Mouse (Mus musculus) limb, embryonic 15.5 days (tissue): Measurements from ENCODE around the gene Dpysl4. TPM values are rescaled to one million over a fixed set of nuclear protein-coding genes. Genes with fewer than 3 reads are reported as not detected.
A peak's percentile ranks its signal among the peaks of the same experiment; 100 is the strongest.

Experiments used
- ATAC-seq: fragments of 200-750 bp; cut with Nextera tagmentation; 2 replicates; pipeline ENCODE4 v1.8.0; 2017; ENCODE audit warnings: low read depth, moderate TSS enrichment; ENCODE audit not compliant: insufficient number of reproducible peaks, low FRiP score, low TSS enrichment
- H3K27ac ChIP-seq: fragments of 300-500 bp; sonication (generic); 2 replicates; pipeline ENCODE4 v1.5.1; 2015; ENCODE audit warnings: moderate library complexity, mild to moderate bottlenecking, inconsistent platforms
- H3K27me3 ChIP-seq: fragments of 300-500 bp; sonication (generic); 2 replicates; pipeline ENCODE4 v1.6.1; 2015; ENCODE audit warnings: inconsistent platforms
- H3K36me3 ChIP-seq: fragments of 300-500 bp; sonication (generic); 2 replicates; pipeline ENCODE4 v1.6.1; 2015; ENCODE audit warnings: inconsistent platforms
- H3K4me1 ChIP-seq: fragments of 300-500 bp; sonication (generic); 2 replicates; pipeline ENCODE4 v1.6.1; 2015; ENCODE audit warnings: inconsistent platforms
- H3K4me2 ChIP-seq: fragments of 300-500 bp; sonication (generic); 2 replicates; pipeline ENCODE4 v1.6.1; 2015; ENCODE audit warnings: mild to moderate bottlenecking, inconsistent platforms
- H3K4me3 ChIP-seq: fragments of 300-500 bp; sonication (generic); 2 replicates; pipeline ENCODE4 v1.5.1; 2015; ENCODE audit warnings: mild to moderate bottlenecking, inconsistent platforms
- H3K9ac ChIP-seq: fragments of 300-500 bp; sonication (generic); 2 replicates; pipeline ENCODE4 v1.6.1; 2015; ENCODE audit warnings: inconsistent platforms
- H3K9me3 ChIP-seq: fragments of 300-500 bp; sonication (generic); 2 replicates; pipeline ENCODE4 v1.6.1; 2016; ENCODE audit warnings: inconsistent platforms
- WGBS: fragments of 180-500 bp; shearing (Covaris S2); methylation state at CpG from one replicate; pipeline ENCODE4 v1.1.7; 2015; 5-methylcytosine and 5-hydroxymethylcytosine counted together
- polyA plus RNA-seq: library from polyadenylated mRNA; unstranded; fragments of >200 nt; fragmentation: Nextera tagmentation; extraction: Ambion mirVana; gene quantifications from 2 replicates; pipeline ENCODE4 v1.2.1, GENCODE M21; 2015

The Dpysl4 gene
- polyA plus RNA-seq = 14.8 and 15.7 TPM in 2 replicates

GRCm38 (mm10) chr7:139085629-139086194 is at the start of gene Dpysl4:
Gene Dpysl4 (plus strand): TSS chr7:139086001.
- 0 out of 2 replicates have a peak within 1 kb of the TSS, but pooled peaks have one; percentile 22 for H3K27ac ChIP-seq
- WGBS = 7% methylated on average over 32 of the region's 32 CpGs
- ATAC-seq = peak; percentile 73

GRCm38 (mm10) chr7:139063406-139063805 is 22.4 kb upstream of the Dpysl4 start:
- peaks cover 10% of the 10 kb centered on the region for H3K27me3 ChIP-seq
- H3K4me2 ChIP-seq = no peak overlapping the region
- no peak for ATAC-seq
- 60% methylated on average over 4 of the region's 4 CpGs for WGBS
- H3K9me3 ChIP-seq = no peaks in the 10 kb centered on the region
- no peak overlapping the region for H3K27ac ChIP-seq
- no peak overlapping the region for H3K9ac ChIP-seq
- no peaks in the 10 kb centered on the region for H3K4me1 ChIP-seq
- no peaks in the 10 kb centered on the region for H3K36me3 ChIP-seq
- H3K4me3 ChIP-seq = no peak overlapping the region

More at GRCm38 (mm10) chr7:139085629-139086194, at the start of gene Dpysl4:
- Histone ChIP-seq H3K9me3 (no peaks in the 10 kb centered on the region), H3K36me3 (no peaks in the 10 kb centered on the region; the same call in 1 of the 2 replicates), H3K9ac (peak within 1 kb of the TSS; percentile 56), H3K4me1 (peaks cover 22% of the 10 kb centered on the region), H3K4me2 (peak within 1 kb of the TSS; percentile 87), H3K4me3 (peak within 1 kb of the TSS; percentile 65), H3K27me3 (peaks cover 39% of the 10 kb centered on the region)

- no peak for ATAC-seq
- no peaks in the 10 kb centered on the region for H3K9me3 ChIP-seq
- 0% methylated on average over 2 of the region's 2 CpGs for WGBS
These were observed 17.6 kb upstream of the Dpysl4 start for GRCm38 (mm10) chr7:139068182-139068623.

GRCm38 (mm10) chr7:139074189-139074588 is 11.6 kb upstream of the Dpysl4 start:
- peaks cover 22% of the 10 kb centered on the region for H3K4me1 ChIP-seq
- no peaks in the 10 kb centered on the region for H3K36me3 ChIP-seq
- H3K27me3 ChIP-seq = no peaks in the 10 kb centered on the region
- H3K4me3 ChIP-seq = no peak overlapping the region
- no peak overlapping the region for H3K4me2 ChIP-seq
- no peak for ATAC-seq
- H3K9me3 ChIP-seq = no peaks in the 10 kb centered on the region
- no peak overlapping the region for H3K27ac ChIP-seq
- no peak overlapping the region for H3K9ac ChIP-seq
- WGBS = 18% methylated on average over 6 of the region's 6 CpGs

More at GRCm38 (mm10) chr7:139068182-139068623, 17.6 kb upstream of the Dpysl4 start:
- Histone ChIP-seq H3K4me1 (no peaks in the 10 kb centered on the region), H3K9ac (no peak overlapping the region), H3K27me3 (peaks cover 10% of the 10 kb centered on the region), H3K4me3 (no peak overlapping the region), H3K4me2 (no peak overlapping the region), H3K36me3 (no peaks in the 10 kb centered on the region), H3K27ac (no peak overlapping the region)

GRCm38 (mm10) chr7:139075054-139075794 is 10.6 kb upstream of the Dpysl4 start:
- 48% methylated on average over 14 of the region's 14 CpGs for WGBS
- no peaks in the 10 kb centered on the region for H3K27me3 ChIP-seq
- H3K27ac ChIP-seq = no peak overlapping the region
- H3K9me3 ChIP-seq = no peaks in the 10 kb centered on the region
- no peak overlapping the region for H3K4me3 ChIP-seq
- H3K4me1 ChIP-seq = peaks cover 22% of the 10 kb centered on the region
- no peaks in the 10 kb centered on the region for H3K36me3 ChIP-seq
- no peak for ATAC-seq
- no peak overlapping the region for H3K9ac ChIP-seq
- H3K4me2 ChIP-seq = no peak overlapping the region

- Histone ChIP-seq H3K4me3 (no peak overlapping the region), H3K4me2 (no peak overlapping the region), H3K27me3 (no peaks in the 10 kb centered on the region), H3K36me3 (no peaks in the 10 kb centered on the region), H3K9me3 (no peaks in the 10 kb centered on the region), H3K27ac (peak overlapping the region; percentile 27), H3K9ac (no peak overlapping the region), H3K4me1 (peaks cover 22% of the 10 kb centered on the region)
- 20% methylated on average over 7 of the region's 7 CpGs for WGBS
- peak; percentile 30; the same call in 1 of the 2 replicates for ATAC-seq
These were observed 8.5 kb upstream of the Dpysl4 start for GRCm38 (mm10) chr7:139077283-139077682.

GRCm38 (mm10) chr7:139078181-139078580 is 7.6 kb upstream of the Dpysl4 start:
- Histone ChIP-seq H3K4me2 (no peak overlapping the region), H3K4me3 (no peak overlapping the region), H3K9ac (no peak overlapping the region), H3K36me3 (no peaks in the 10 kb centered on the region), H3K27me3 (no peaks in the 10 kb centered on the region), H3K4me1 (peaks cover 22% of the 10 kb centered on the region), H3K9me3 (no peaks in the 10 kb centered on the region), H3K27ac (peak overlapping the region; percentile 27; the same call in 1 of the 2 replicates)
- 48% methylated on average over 6 of the region's 6 CpGs for WGBS
- no peak for ATAC-seq

GRCm38 (mm10) chr7:139079141-139079540 is 6.7 kb upstream of the Dpysl4 start:
- Histone ChIP-seq H3K27me3 (no peaks in the 10 kb centered on the region), H3K36me3 (no peaks in the 10 kb centered on the region), H3K4me3 (no peak overlapping the region), H3K4me2 (no peak overlapping the region), H3K27ac (no peak overlapping the region), H3K9me3 (no peaks in the 10 kb centered on the region), H3K4me1 (peaks cover 22% of the 10 kb centered on the region), H3K9ac (no peak overlapping the region)
- no peak for ATAC-seq
- WGBS = 75% methylated on average over 7 of the region's 7 CpGs

GRCm38 (mm10) chr7:139080714-139081113 is 5.1 kb upstream of the Dpysl4 start:
- Histone ChIP-seq H3K27me3 (peaks cover 13% of the 10 kb centered on the region), H3K9me3 (no peaks in the 10 kb centered on the region), H3K4me3 (no peak overlapping the region), H3K4me1 (peaks cover 20% of the 10 kb centered on the region), H3K36me3 (no peaks in the 10 kb centered on the region), H3K9ac (no peak overlapping the region), H3K27ac (no peak overlapping the region), H3K4me2 (no peak overlapping the region)
- WGBS = 66% methylated on average over 4 of the region's 4 CpGs
- no peak for ATAC-seq

- WGBS = 55% methylated on average over 5 of the region's 5 CpGs
These were observed 4.6 kb upstream of the Dpysl4 start for GRCm38 (mm10) chr7:139081158-139081557.

GRCm38 (mm10) chr7:139082281-139082680 is 3.5 kb upstream of the Dpysl4 start:
- no peaks in the 10 kb centered on the region for H3K36me3 ChIP-seq
- peaks cover 28% of the 10 kb centered on the region for H3K27me3 ChIP-seq
- no peak overlapping the region for H3K4me3 ChIP-seq
- H3K9me3 ChIP-seq = no peaks in the 10 kb centered on the region
- ATAC-seq = no peak
- peaks cover 30% of the 10 kb centered on the region for H3K4me1 ChIP-seq
- 77% methylated on average over 8 of the region's 8 CpGs for WGBS
- no peak overlapping the region for H3K27ac ChIP-seq
- no peak overlapping the region for H3K9ac ChIP-seq
- H3K4me2 ChIP-seq = no peak overlapping the region

More at GRCm38 (mm10) chr7:139081158-139081557, 4.6 kb upstream of the Dpysl4 start:
- H3K9ac ChIP-seq = no peak overlapping the region
- H3K4me3 ChIP-seq = no peak overlapping the region
- peaks cover 23% of the 10 kb centered on the region for H3K4me1 ChIP-seq
- no peaks in the 10 kb centered on the region for H3K36me3 ChIP-seq
- H3K27me3 ChIP-seq = peaks cover 17% of the 10 kb centered on the region
- no peak overlapping the region for H3K4me2 ChIP-seq
- H3K9me3 ChIP-seq = no peaks in the 10 kb centered on the region
- no peak overlapping the region for H3K27ac ChIP-seq
- ATAC-seq = no peak

GRCm38 (mm10) chr7:139084316-139084715 is 1.5 kb upstream of the Dpysl4 start:
- Histone ChIP-seq H3K27me3 (peaks cover 39% of the 10 kb centered on the region), H3K4me3 (no peak overlapping the region), H3K36me3 (no peaks in the 10 kb centered on the region), H3K4me2 (no peak overlapping the region), H3K9ac (no peak overlapping the region), H3K9me3 (no peaks in the 10 kb centered on the region), H3K4me1 (peaks cover 22% of the 10 kb centered on the region), H3K27ac (no peak overlapping the region)
- 70% methylated on average over 1 of the region's 1 CpGs for WGBS
- no peak for ATAC-seq
